Mouse (Mus musculus) left cerebral cortex, postnatal 10 days (tissue): ENCODE results near the gene Armt1. TPM values are rescaled to one million over a fixed set of nuclear protein-coding genes. Genes with fewer than 3 reads are reported as not detected.

Source experiments
- total RNA-seq, 2 experiments: library from RNA; stranded (reverse); gene quantifications; 2 replicates each; pipeline ENCODE4 v1.2.3; 2021

The Armt1 gene
- total RNA-seq, 2 experiments from 2014 or later = 10.6 to 12.3 TPM

Other genes starting within 250 kb of the Armt1 start
- 10 to 100 TPM; 28.1 to 28.5 TPM for gene Akap12, start 166.1 kb upstream of the Armt1 start, total RNA-seq
- 1 to 10 TPM; 9.3 to 9.4 TPM for gene Zbtb2, start 44.4 kb upstream of the Armt1 start, total RNA-seq
- 10 to 100 TPM; 31.6 to 34.6 TPM for gene Rmnd1, start 79 bp upstream of the Armt1 start, total RNA-seq
- gene Ccdc170, start 50.0 kb downstream of the Armt1 start, total RNA-seq = under 1 TPM; 0.26 to 0.43 TPM
- 1 to 10 TPM; 2.3 to 3.4 TPM for gene Esr1, start 179.1 kb downstream of the Armt1 start, total RNA-seq